Mouse (Mus musculus) stomach, embryonic 15.5 days (tissue): ENCODE data around the gene Lmbr1. TPM values are rescaled to one million over a fixed set of nuclear protein-coding genes. Genes with fewer than 3 reads are reported as not detected.
"Not testable (repeated sequence)": the region's sequence is repeated elsewhere in the genome, so short reads cannot be mapped to it uniquely, and the experiment has no call there.

Experiments used
- ATAC-seq: fragments of 200-750 bp; cut with Nextera tagmentation; 2 replicates; pipeline ENCODE4 v1.8.0; 2017; ENCODE audit warnings: low read depth, moderate number of reproducible peaks, moderate TSS enrichment; ENCODE audit not compliant: insufficient read depth, low FRiP score
- H3K27ac ChIP-seq: fragments of 300-500 bp; sonication (generic); 2 replicates; pipeline ENCODE4 v1.5.1; 2015; ENCODE audit warnings: mild to moderate bottlenecking, inconsistent platforms
- H3K27me3 ChIP-seq: fragments of 300-500 bp; sonication (generic); replicated peaks from 2 replicates; pipeline ENCODE4 v1.6.1; 2015; ENCODE audit warnings: inconsistent platforms
- H3K36me3 ChIP-seq: fragments of 300-500 bp; sonication (generic); 2 replicates; pipeline ENCODE4 v1.6.1; 2015; ENCODE audit warnings: inconsistent platforms
- H3K4me1 ChIP-seq: fragments of 300-500 bp; sonication (generic); 2 replicates; pipeline ENCODE4 v1.6.1; 2015; ENCODE audit warnings: inconsistent platforms
- H3K4me2 ChIP-seq: fragments of 300-500 bp; sonication (generic); 2 replicates; pipeline ENCODE4 v1.6.1; 2015; ENCODE audit warnings: mild to moderate bottlenecking, inconsistent platforms
- H3K4me3 ChIP-seq: fragments of 300-500 bp; sonication (generic); replicated peaks from 2 replicates; pipeline ENCODE4 v1.5.1; 2015; ENCODE audit warnings: inconsistent platforms
- H3K9ac ChIP-seq: fragments of 300-500 bp; sonication (generic); 2 replicates; pipeline ENCODE4 v1.6.1; 2015; ENCODE audit warnings: inconsistent platforms
- H3K9me3 ChIP-seq: fragments of 300-500 bp; sonication (generic); 2 replicates; pipeline ENCODE4 v1.6.1; 2016; ENCODE audit warnings: inconsistent platforms
- WGBS: fragments of 180-500 bp; shearing (Covaris S2); methylation state at CpG from one replicate; pipeline ENCODE4 v1.1.7; 2015; 5-methylcytosine and 5-hydroxymethylcytosine counted together
- polyA plus RNA-seq: library from polyadenylated mRNA; unstranded; fragments of >200 nt; fragmentation: Nextera tagmentation; extraction: Ambion mirVana; gene quantifications from 2 replicates; pipeline ENCODE4 v1.2.1, GENCODE M21; 2015

Lmbr1 gene
- polyA plus RNA-seq = 10.9 and 11.4 TPM in 2 replicates

GRCm38 (mm10) chr5:29378298-29379036, at the start of gene Lmbr1:
TSS of gene Lmbr1 (minus strand) at chr5:29378390.
- Histone ChIP-seq H3K4me3 (peak within 1 kb of the TSS; percentile 77), H3K9ac (peak within 1 kb of the TSS; percentile 48), H3K4me1 (peaks cover 8% of the 10 kb centered on the region; the same call in 1 of the 2 replicates), H3K36me3 (no peaks in the 10 kb centered on the region), H3K9me3 (no peaks in the 10 kb centered on the region), H3K27me3 (no peaks in the 10 kb centered on the region), H3K4me2 (peak within 1 kb of the TSS; percentile 95), H3K27ac (peak within 1 kb of the TSS; percentile 79)
- ATAC-seq = peak; percentile 97
- under 1% methylated on average over 40 of the region's 40 CpGs for WGBS

- WGBS = 51% methylated on average over 3 of the region's 3 CpGs
- not testable (repeated sequence) for ATAC-seq
Measured at GRCm38 (mm10) chr5:29423330-29423729, 45.1 kb upstream of the Lmbr1 start.

GRCm38 (mm10) chr5:29413041-29413440, 34.9 kb upstream of the Lmbr1 start:
- no peak overlapping the region for H3K4me2 ChIP-seq
- H3K36me3 ChIP-seq = no peaks in the 10 kb centered on the region
- no peak overlapping the region for H3K27ac ChIP-seq
- no peaks in the 10 kb centered on the region for H3K4me1 ChIP-seq
- H3K9ac ChIP-seq = no peak overlapping the region
- H3K27me3 ChIP-seq = no peaks in the 10 kb centered on the region
- no peak overlapping the region for H3K4me3 ChIP-seq
- no peaks in the 10 kb centered on the region for H3K9me3 ChIP-seq
- 79% methylated on average over 3 of the region's 3 CpGs for WGBS
- ATAC-seq = no peak

More at GRCm38 (mm10) chr5:29423330-29423729, 45.1 kb upstream of the Lmbr1 start:
- H3K4me2 ChIP-seq, H3K9ac ChIP-seq, H3K36me3 ChIP-seq, H3K9me3 ChIP-seq, H3K27me3 ChIP-seq, H3K27ac ChIP-seq, H3K4me3 ChIP-seq, H3K4me1 ChIP-seq: not testable (repeated sequence)

GRCm38 (mm10) chr5:29410854-29411253, 32.7 kb upstream of the Lmbr1 start:
- H3K9me3 ChIP-seq = no peaks in the 10 kb centered on the region
- no peak overlapping the region for H3K4me2 ChIP-seq
- no peak overlapping the region for H3K4me3 ChIP-seq
- H3K4me1 ChIP-seq = no peaks in the 10 kb centered on the region
- ATAC-seq = no peak
- H3K27ac ChIP-seq = no peak overlapping the region
- no peaks in the 10 kb centered on the region for H3K36me3 ChIP-seq
- no peaks in the 10 kb centered on the region for H3K27me3 ChIP-seq
- H3K9ac ChIP-seq = no peak overlapping the region

- no peaks in the 10 kb centered on the region for H3K4me1 ChIP-seq
- H3K9me3 ChIP-seq = no peaks in the 10 kb centered on the region
- no peak overlapping the region for H3K4me3 ChIP-seq
- WGBS = 53% methylated on average over 4 of the region's 4 CpGs
- H3K4me2 ChIP-seq = no peak overlapping the region
- H3K27me3 ChIP-seq = no peaks in the 10 kb centered on the region
- no peak overlapping the region for H3K9ac ChIP-seq
- no peaks in the 10 kb centered on the region for H3K36me3 ChIP-seq
- no peak for ATAC-seq
- H3K27ac ChIP-seq = no peak overlapping the region
Measured at GRCm38 (mm10) chr5:29398427-29398826, 20.2 kb upstream of the Lmbr1 start.

GRCm38 (mm10) chr5:29388944-29389765, 11.0 kb upstream of the Lmbr1 start:
- 18% methylated on average over 15 of the region's 15 CpGs for WGBS
- Histone ChIP-seq H3K9ac (no peak overlapping the region), H3K27me3 (no peaks in the 10 kb centered on the region), H3K9me3 (no peaks in the 10 kb centered on the region), H3K4me1 (peaks cover 15% of the 10 kb centered on the region), H3K4me3 (no peak overlapping the region), H3K27ac (0 out of 2 replicates have a peak overlapping the region, but pooled peaks have one; percentile 57), H3K36me3 (no peaks in the 10 kb centered on the region), H3K4me2 (no peak overlapping the region)
- peak; percentile 33; the same call in 1 of the 2 replicates for ATAC-seq

GRCm38 (mm10) chr5:29388181-29388943, 10.2 kb upstream of the Lmbr1 start:
- 26% methylated on average over 7 of the region's 7 CpGs for WGBS
- H3K4me1 ChIP-seq = peaks cover 15% of the 10 kb centered on the region
- no peak overlapping the region for H3K9ac ChIP-seq
- no peaks in the 10 kb centered on the region for H3K36me3 ChIP-seq
- no peaks in the 10 kb centered on the region for H3K27me3 ChIP-seq
- ATAC-seq = peak; percentile 64
- H3K4me2 ChIP-seq = peak overlapping the region; percentile 16; the same call in 1 of the 2 replicates
- peak overlapping the region; percentile 57; the same call in 1 of the 2 replicates for H3K27ac ChIP-seq
- no peak overlapping the region for H3K4me3 ChIP-seq
- H3K9me3 ChIP-seq = no peaks in the 10 kb centered on the region

- Histone ChIP-seq H3K9me3 (no peaks in the 10 kb centered on the region), H3K9ac (no peak overlapping the region), H3K27ac (peak overlapping the region; percentile 44; the same call in 1 of the 2 replicates), H3K27me3 (no peaks in the 10 kb centered on the region), H3K4me1 (peaks cover 15% of the 10 kb centered on the region), H3K36me3 (no peaks in the 10 kb centered on the region), H3K4me3 (no peak overlapping the region), H3K4me2 (no peak overlapping the region)
- ATAC-seq = no peak
- WGBS = 12% methylated on average over 1 of the region's 1 CpGs
Measured at GRCm38 (mm10) chr5:29387591-29387990, 9.4 kb upstream of the Lmbr1 start.

- 89% methylated on average over 1 of the region's 1 CpGs for WGBS
- Histone ChIP-seq H3K27ac (no peak overlapping the region), H3K9me3 (no peaks in the 10 kb centered on the region)
Measured at GRCm38 (mm10) chr5:29382776-29383175, 4.6 kb upstream of the Lmbr1 start.

GRCm38 (mm10) chr5:29380091-29380490, 1.9 kb upstream of the Lmbr1 start:
- no peak overlapping the region for H3K9ac ChIP-seq
- WGBS = 68% methylated on average over 2 of the region's 2 CpGs
- H3K4me3 ChIP-seq = no peak overlapping the region
- ATAC-seq = no peak
- peaks cover 8% of the 10 kb centered on the region; the same call in 1 of the 2 replicates for H3K4me1 ChIP-seq
- H3K36me3 ChIP-seq = no peaks in the 10 kb centered on the region
- no peaks in the 10 kb centered on the region for H3K27me3 ChIP-seq
- no peak overlapping the region for H3K4me2 ChIP-seq
- no peak overlapping the region for H3K27ac ChIP-seq
- no peaks in the 10 kb centered on the region for H3K9me3 ChIP-seq

More at GRCm38 (mm10) chr5:29382776-29383175, 4.6 kb upstream of the Lmbr1 start:
- no peak for ATAC-seq
- H3K4me2 ChIP-seq = no peak overlapping the region
- H3K9ac ChIP-seq = no peak overlapping the region
- H3K4me3 ChIP-seq = no peak overlapping the region
- no peaks in the 10 kb centered on the region for H3K27me3 ChIP-seq
- peaks cover 10% of the 10 kb centered on the region; the same call in 1 of the 2 replicates for H3K4me1 ChIP-seq
- H3K36me3 ChIP-seq = no peaks in the 10 kb centered on the region

- no peaks in the 10 kb centered on the region for H3K36me3 ChIP-seq
- WGBS = 1% methylated on average over 47 of the region's 47 CpGs
- peak overlapping the region; percentile 77 for H3K4me3 ChIP-seq
- H3K9me3 ChIP-seq = no peaks in the 10 kb centered on the region
- peaks cover 8% of the 10 kb centered on the region; the same call in 1 of the 2 replicates for H3K4me1 ChIP-seq
- H3K27me3 ChIP-seq = no peaks in the 10 kb centered on the region
- peak overlapping the region; percentile 57 for H3K27ac ChIP-seq
- H3K9ac ChIP-seq = peak overlapping the region; percentile 48
- peak overlapping the region; percentile 95 for H3K4me2 ChIP-seq
- ATAC-seq = peak; percentile 53
Measured at GRCm38 (mm10) chr5:29377590-29378297, 446 bp downstream of the Lmbr1 start.
